Mouse (Mus musculus) spleen, adult 2 months (tissue): ENCODE data around the gene Trmt13.

Experiments used
- CTCF ChIP-seq: fragments of 200-500 bp; IDR thresholded peaks from 2 replicates; pipeline ENCODE4 v1.5.1; 2011; ENCODE audit warnings: mild to moderate bottlenecking, inconsistent platforms; ENCODE audit not compliant: insufficient read depth, insufficient read length, insufficient replicate concordance; ENCODE audit errors: extremely low read depth
- POLR2A ChIP-seq: fragments of 200-500 bp; IDR thresholded peaks from 2 replicates; pipeline ENCODE4 v1.6.1; 2011; ENCODE audit warnings: low read depth, low read length, inconsistent platforms

- TF ChIP-seq POLR2A: no peak
- TF ChIP-seq CTCF: no peak
These were observed 4.5 kb upstream of the Trmt13 start for GRCm38 (mm10) chr3:116618855-116619254.
